22 mouse cellular contexts compared by ENCODE assay signal in the genomic region with DNA sequence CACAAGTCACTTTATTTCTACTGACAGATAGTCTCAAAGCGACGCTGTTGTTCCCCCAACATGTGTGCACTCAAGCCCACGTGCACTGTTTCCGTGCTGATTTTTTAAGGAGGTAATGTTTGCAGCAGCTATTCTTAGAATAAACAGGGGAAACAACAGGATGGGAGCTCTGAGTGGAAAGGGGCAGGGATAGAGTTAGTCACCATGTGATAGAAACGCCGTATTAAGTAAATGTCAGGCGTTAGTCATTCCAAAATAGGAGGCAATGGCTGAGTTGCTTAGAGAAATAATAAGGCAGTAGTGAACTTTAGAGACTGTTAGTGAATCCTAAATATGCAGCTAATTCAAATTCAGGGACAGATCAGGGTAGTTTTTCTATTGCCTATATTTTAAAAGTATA.
DNase-seq lines count a peak whose midpoint lies in the region; ATAC-seq and TF ChIP-seq lines count a peak whose summit lies in the region.
"Had no signal": no experiment of that assay in that cellular context is flagged by ENCODE, and none has a peak within 500 bp of the region (broad histone marks: within the 10 kb centered on the region; RNA-seq: fewer than 3 reads in every experiment).

No protein-coding gene starts in this region.

- H3K9ac ChIP-seq in heart, postnatal 0 days (replicated peaks; ENCODE audit: low read depth, low read length) = no peak overlapping the region
- no peak overlapping the region for H3K9ac ChIP-seq in midbrain, embryonic 11.5 days (ENCODE audit: low read length)
- H3K9ac ChIP-seq in midbrain, embryonic 16.5 days (ENCODE audit: low read depth, low read length) = no peak overlapping the region
- no peak overlapping the region for H3K9ac ChIP-seq in neural tube, embryonic 15.5 days (replicated peaks)
- H3K9ac ChIP-seq: forebrain, postnatal 0 days; kidney, embryonic 15.5 days; limb, embryonic 13.5 days; liver, embryonic 13.5 days had no signal

- H3K9me3 ChIP-seq in heart, postnatal 0 days (replicated peaks; ENCODE audit: control insufficient read depth, low read length) = no peaks in the 10 kb centered on the region
- H3K9me3 ChIP-seq in midbrain, embryonic 11.5 days (ENCODE audit: control insufficient read depth, low read length) = no peaks in the 10 kb centered on the region
- H3K9me3 ChIP-seq in midbrain, embryonic 16.5 days (replicated peaks; ENCODE audit: control insufficient read depth, low read length, poor library complexity, severe bottlenecking) = no peaks in the 10 kb centered on the region
- no peaks in the 10 kb centered on the region for H3K9me3 ChIP-seq in neural tube, embryonic 15.5 days (replicated peaks)
- H3K9me3 ChIP-seq: forebrain, embryonic 10.5 days; hindbrain, embryonic 10.5 days; kidney, embryonic 15.5 days; limb, embryonic 13.5 days; liver, embryonic 13.5 days had no signal

- no peak for TF ChIP-seq EP300 in heart, postnatal 0 days (IDR thresholded peaks at IDR 0.05; ENCODE audit: low read depth)

- no peaks in the 10 kb centered on the region for H3K4me1 ChIP-seq in heart, postnatal 0 days (ENCODE audit: control insufficient read depth, insufficient read depth)
- peaks cover 6% of the 10 kb centered on the region; the same call in 1 of the 2 replicates for H3K4me1 ChIP-seq in midbrain, embryonic 11.5 days (ENCODE audit: control insufficient read depth, insufficient read depth, low read length)
- H3K4me1 ChIP-seq in midbrain, embryonic 16.5 days (ENCODE audit: control insufficient read depth, insufficient read depth, low read length) = no peaks in the 10 kb centered on the region
- H3K4me1 ChIP-seq in neural tube, embryonic 15.5 days = 0 out of 2 replicates have a peak, but pooled peaks cover 5% of the 10 kb centered on the region
- H3K4me1 ChIP-seq: liver, embryonic 13.5 days had no signal

- peak; percentile 1 for DNase-seq in adrenal gland, adult 2 months
- no peak for DNase-seq in adrenal gland, postnatal 10 days
- DNase-seq in heart, postnatal 0 days (ENCODE audit: low spot score) = peak; percentile 42
- DNase-seq in heart, postnatal 25 days (ENCODE audit: low spot score) = no peak
- peak; percentile 80 for DNase-seq in midbrain, embryonic 11.5 days (ENCODE audit: low spot score, missing footprints)
- DNase-seq in telencephalon, adult 2 months (ENCODE audit: low read depth, low spot score) = peak; percentile 29
- DNase-seq: cerebellum, adult 2 months; forebrain, postnatal 0 days; gastrocnemius, postnatal 36 days; liver, embryonic 13.5 days; thymus, postnatal 14 days had no signal

- no peak for TF ChIP-seq CTCF in heart, postnatal 0 days (IDR thresholded peaks at IDR 0.05; ENCODE audit: low read depth)

- H3K36me3 ChIP-seq in heart, postnatal 0 days (replicated peaks; ENCODE audit: control insufficient read depth, insufficient read depth, low read length) = no peaks in the 10 kb centered on the region
- no peaks in the 10 kb centered on the region for H3K36me3 ChIP-seq in midbrain, embryonic 11.5 days (ENCODE audit: control insufficient read depth, insufficient read depth, low read length)
- H3K36me3 ChIP-seq in midbrain, embryonic 16.5 days (ENCODE audit: control insufficient read depth, insufficient read depth, low read length) = no peaks in the 10 kb centered on the region
- H3K36me3 ChIP-seq in neural tube, embryonic 15.5 days = no peaks in the 10 kb centered on the region
- H3K36me3 ChIP-seq: forebrain, embryonic 10.5 days; hindbrain, embryonic 10.5 days; kidney, embryonic 15.5 days; limb, embryonic 13.5 days; liver, embryonic 13.5 days had no signal

- H3K4me2 ChIP-seq in heart, postnatal 0 days (ENCODE audit: low read depth, low read length) = peak overlapping the region; percentile 4; the same call in 1 of the 2 replicates
- H3K4me2 ChIP-seq in midbrain, embryonic 11.5 days = no peak overlapping the region
- H3K4me2 ChIP-seq in midbrain, embryonic 16.5 days (ENCODE audit: low read length) = no peak overlapping the region
- H3K4me2 ChIP-seq in neural tube, embryonic 15.5 days = no peak overlapping the region
- H3K4me2 ChIP-seq: kidney, embryonic 15.5 days; limb, embryonic 13.5 days; liver, embryonic 13.5 days had no signal

- 16% methylated on average over 7 of the region's 7 CpGs for WGBS in heart, postnatal 0 days
- WGBS in midbrain, embryonic 11.5 days = 77% methylated on average over 7 of the region's 7 CpGs
- WGBS in midbrain, embryonic 16.5 days = 52% methylated on average over 7 of the region's 7 CpGs
- WGBS in neural tube, embryonic 15.5 days = 72% methylated on average over 7 of the region's 7 CpGs

- no peak overlapping the region for H3K27ac ChIP-seq in heart, postnatal 0 days (ENCODE audit: low read depth)
- no peak overlapping the region for H3K27ac ChIP-seq in midbrain, embryonic 11.5 days (ENCODE audit: low read depth, low read length)
- no peak overlapping the region for H3K27ac ChIP-seq in midbrain, embryonic 16.5 days (ENCODE audit: low read length)
- no peak overlapping the region for H3K27ac ChIP-seq in neural tube, embryonic 15.5 days (replicated peaks)
- H3K27ac ChIP-seq: forebrain, embryonic 10.5 days; hindbrain, embryonic 10.5 days; hindbrain, postnatal 0 days; kidney, embryonic 15.5 days; limb, embryonic 13.5 days; liver, embryonic 13.5 days had no signal

- peak; percentile 63 for ATAC-seq in heart, postnatal 0 days (ENCODE audit: insufficient read depth, low read depth)
- no peak for ATAC-seq in midbrain, embryonic 11.5 days (ENCODE audit: low FRiP score)
- ATAC-seq in midbrain, embryonic 16.5 days = no peak
- no peak for ATAC-seq in neural tube, embryonic 15.5 days (ENCODE audit: low FRiP score)
- ATAC-seq: activated CD4-positive, CD25-positive, alpha-beta regulatory T cell, adult 4 months; CD4-positive, CD25-positive, alpha-beta regulatory T cell, adult 4 months; forebrain, postnatal 0 days; hindbrain, postnatal 0 days; intestine, postnatal 0 days; Patski had no signal

- H3K27me3 ChIP-seq in heart, postnatal 0 days (ENCODE audit: control insufficient read depth, insufficient read depth, low read length) = no peaks in the 10 kb centered on the region
- no peaks in the 10 kb centered on the region for H3K27me3 ChIP-seq in midbrain, embryonic 11.5 days (ENCODE audit: control insufficient read depth, insufficient read depth, low read length)
- H3K27me3 ChIP-seq in midbrain, embryonic 16.5 days (ENCODE audit: control insufficient read depth, insufficient read depth, low read depth, low read length) = no peaks in the 10 kb centered on the region
- H3K27me3 ChIP-seq in neural tube, embryonic 15.5 days (replicated peaks) = no peaks in the 10 kb centered on the region
- H3K27me3 ChIP-seq: kidney, embryonic 15.5 days; limb, embryonic 13.5 days; liver, embryonic 13.5 days; Patski had no signal

- H3K4me3 ChIP-seq in heart, postnatal 0 days (ENCODE audit: low read depth, low read length) = no peak overlapping the region
- H3K4me3 ChIP-seq in midbrain, embryonic 11.5 days (ENCODE audit: low read depth, low read length) = no peak overlapping the region
- no peak overlapping the region for H3K4me3 ChIP-seq in midbrain, embryonic 16.5 days (ENCODE audit: low read depth, low read length)
- H3K4me3 ChIP-seq in neural tube, embryonic 15.5 days (replicated peaks) = no peak overlapping the region
- H3K4me3 ChIP-seq: forebrain, embryonic 10.5 days; hindbrain, embryonic 10.5 days; kidney, embryonic 15.5 days; limb, embryonic 13.5 days; liver, embryonic 13.5 days had no signal

- intact Hi-C loops in heart, postnatal 25 days (cut with DNase I) = no loop called here

Comparison
In these comparisons a context has a peak if more than half of its experiments do, and no peak if none do; other contexts are left out.
1. DNase-seq: peak in adrenal gland, adult 2 months (single experiment), heart, postnatal 0 days (single experiment), midbrain, embryonic 11.5 days (single experiment) and telencephalon, adult 2 months (single experiment); none in adrenal gland, postnatal 10 days (single experiment) and heart, postnatal 25 days (single experiment).